Comparison of ENCODE assay signal across 23 mouse cellular contexts in genomic region chr13:42394572-42394971, GRCm38 (mm10).
"Had no signal": no experiment of that assay in that cellular context is flagged by ENCODE, and none has a peak within 500 bp of the region (broad histone marks: within the 10 kb centered on the region; RNA-seq: fewer than 3 reads in every experiment).

No protein-coding gene starts in this region.

- H3K9me3 ChIP-seq: liver, embryonic 13.5 days; liver, embryonic 15.5 days; lung, embryonic 15.5 days; megakaryocyte, embryonic 14.5 days; midbrain, embryonic 12.5 days; neural tube, embryonic 12.5 days had no signal

- H3K4me1 ChIP-seq: liver, embryonic 13.5 days; liver, embryonic 15.5 days; lung, embryonic 15.5 days; megakaryocyte, embryonic 14.5 days; midbrain, embryonic 12.5 days; neural tube, embryonic 12.5 days had no signal

- H3K27me3 ChIP-seq: liver, embryonic 13.5 days; liver, embryonic 15.5 days; lung, embryonic 15.5 days; megakaryocyte, embryonic 14.5 days; midbrain, embryonic 12.5 days; neural tube, embryonic 12.5 days had no signal

- ATAC-seq: liver, postnatal 0 days; lung, postnatal 0 days; midbrain, embryonic 16.5 days had no signal

- H3K27ac ChIP-seq: liver, embryonic 13.5 days; liver, embryonic 15.5 days; lung, embryonic 15.5 days; macrophage; midbrain, embryonic 12.5 days; neural tube, embryonic 12.5 days had no signal

- H3K9ac ChIP-seq: liver, embryonic 13.5 days; liver, embryonic 15.5 days; liver, postnatal 0 days; lung, embryonic 15.5 days; midbrain, embryonic 12.5 days; neural tube, embryonic 12.5 days had no signal

- H3K4me2 ChIP-seq: liver, embryonic 11.5 days; liver, embryonic 13.5 days; liver, embryonic 15.5 days; lung, embryonic 15.5 days; midbrain, embryonic 12.5 days; neural tube, embryonic 12.5 days had no signal

- DNase-seq: liver, embryonic 13.5 days; liver, postnatal 0 days; lung, adult 2 months; lung, postnatal 14 days; lung, postnatal 36 days; midbrain, embryonic 14.5 days; retina, postnatal 1 day; right cerebral cortex, adult 18-20 months; right cerebral cortex, postnatal 25 days; right cerebral cortex, postnatal 4 days; spleen, adult 18-20 months; thymus, adult 18-20 months; thymus, postnatal 14 days; thymus, postnatal 36 days had no signal

- H3K4me3 ChIP-seq: liver, embryonic 13.5 days; liver, embryonic 15.5 days; lung, embryonic 15.5 days; megakaryocyte, embryonic 14.5 days; midbrain, embryonic 12.5 days; neural tube, embryonic 12.5 days had no signal

- H3K36me3 ChIP-seq: liver, embryonic 13.5 days; liver, embryonic 15.5 days; lung, embryonic 15.5 days; midbrain, embryonic 12.5 days; neural tube, embryonic 12.5 days had no signal
